Mouse (Mus musculus) intestine, embryonic 14.5 days (tissue): ENCODE data around the gene Xrcc5. TPM values are rescaled to one million over a fixed set of nuclear protein-coding genes. Genes with fewer than 3 reads are reported as not detected.
A peak's percentile ranks its signal among the peaks of the same experiment; 100 is the strongest.

Source experiments
- ATAC-seq: fragments of 200-750 bp; cut with Nextera tagmentation; replicated peaks from 2 replicates; pipeline ENCODE4 v1.8.0; 2017; ENCODE audit warnings: low read depth, moderate number of reproducible peaks, moderate TSS enrichment, moderate library complexity; ENCODE audit not compliant: low FRiP score, low TSS enrichment
- DNase-seq: peaks from one replicate; pipeline ENCODE4 v3.0.0-alpha.2; 2018; ENCODE audit warnings: low spot score
- H3K27ac ChIP-seq: fragments of 300-500 bp; sonication (generic); 2 replicates; pipeline ENCODE4 v1.5.1; 2014; ENCODE audit warnings: low read depth, mild to moderate bottlenecking, control low read depth
- H3K27me3 ChIP-seq: fragments of 300-500 bp; sonication (generic); replicated peaks from 2 replicates; pipeline ENCODE4 v1.6.1; 2014; ENCODE audit warnings: low read length, control low read depth; ENCODE audit not compliant: control insufficient read depth, insufficient read depth
- H3K36me3 ChIP-seq: fragments of 300-500 bp; sonication (generic); 2 replicates; pipeline ENCODE4 v1.6.1; 2014; ENCODE audit warnings: low read length, control low read depth; ENCODE audit not compliant: control insufficient read depth, insufficient read depth
- H3K4me1 ChIP-seq: fragments of 300-500 bp; sonication (generic); replicated peaks from 2 replicates; pipeline ENCODE4 v1.6.1; 2014; ENCODE audit warnings: low read length, control low read depth, mixed read lengths; ENCODE audit not compliant: control insufficient read depth, insufficient read depth
- H3K4me2 ChIP-seq: fragments of 300-500 bp; sonication (generic); 2 replicates; pipeline ENCODE4 v1.6.1; 2014; ENCODE audit warnings: low read length
- H3K4me3 ChIP-seq: fragments of 300-500 bp; sonication (generic); 2 replicates; pipeline ENCODE4 v1.5.1; 2014; ENCODE audit warnings: low read depth, low read length, control low read depth, mixed read lengths
- H3K9ac ChIP-seq: fragments of 300-500 bp; sonication (generic); 2 replicates; pipeline ENCODE4 v1.6.1; 2014; ENCODE audit warnings: mild to moderate bottlenecking, low read length
- H3K9me3 ChIP-seq: fragments of 300-500 bp; sonication (generic); 2 replicates; pipeline ENCODE4 v1.6.1; 2016; ENCODE audit warnings: low read length, control low read depth; ENCODE audit not compliant: control insufficient read depth
- WGBS: fragments of 180-500 bp; shearing (Covaris S2); extraction: QIAGEN DNeasy Blood & Tissue Kit; methylation state at CpG from one replicate; pipeline ENCODE4 v1.1.7; 2014; 5-methylcytosine and 5-hydroxymethylcytosine counted together
- polyA plus RNA-seq: library from polyadenylated mRNA; unstranded; fragments of >200 nt; fragmentation: Nextera tagmentation; extraction: Ambion mirVana; gene quantifications from 2 replicates; pipeline ENCODE4 v1.2.1, GENCODE M21; 2014

Xrcc5 gene
- polyA plus RNA-seq, 1 experiment from 2014 or later, result 41.0 TPM

- Histone ChIP-seq H3K4me3 (no peak overlapping the region), H3K27me3 (no peaks in the 10 kb centered on the region), H3K27ac (no peak overlapping the region), H3K4me2 (no peak overlapping the region), H3K9ac (no peak overlapping the region), H3K4me1 (no peaks in the 10 kb centered on the region), H3K9me3 (no peaks in the 10 kb centered on the region), H3K36me3 (peaks cover 23% of the 10 kb centered on the region)
- DNase-seq, result no peak
- ATAC-seq, result no peak
- 96% methylated on average over 3 of the region's 3 CpGs for WGBS
These were observed 73.3 kb downstream of the Xrcc5 start for GRCm38 (mm10) chr1:72380544-72380943.

GRCm38 (mm10) chr1:72383056-72383455 is 75.8 kb downstream of the Xrcc5 start:
- Histone ChIP-seq H3K4me1 (no peaks in the 10 kb centered on the region), H3K9me3 (no peaks in the 10 kb centered on the region), H3K27ac (no peak overlapping the region), H3K4me2 (no peak overlapping the region), H3K36me3 (peaks cover 29% of the 10 kb centered on the region), H3K9ac (no peak overlapping the region), H3K4me3 (no peak overlapping the region), H3K27me3 (no peaks in the 10 kb centered on the region)
- DNase-seq (no peak), ATAC-seq (no peak)
- WGBS, result 87% methylated on average over 7 of the region's 7 CpGs

- Histone ChIP-seq H3K4me3 (no peak overlapping the region), H3K4me1 (no peaks in the 10 kb centered on the region), H3K27ac (no peak overlapping the region), H3K9me3 (no peaks in the 10 kb centered on the region), H3K9ac (no peak overlapping the region), H3K36me3 (peaks cover 28% of the 10 kb centered on the region), H3K27me3 (no peaks in the 10 kb centered on the region), H3K4me2 (no peak overlapping the region)
- ATAC-seq, result no peak
- WGBS, result 84% methylated on average over 5 of the region's 5 CpGs
- DNase-seq, result no peak
These were observed 76.4 kb downstream of the Xrcc5 start for GRCm38 (mm10) chr1:72383651-72384050.

GRCm38 (mm10) chr1:72390420-72390819 is 83.2 kb downstream of the Xrcc5 start:
- H3K9ac ChIP-seq, result no peak overlapping the region
- H3K27ac ChIP-seq, result no peak overlapping the region
- no peak for DNase-seq
- no peaks in the 10 kb centered on the region for H3K27me3 ChIP-seq
- ATAC-seq, result no peak
- no peaks in the 10 kb centered on the region for H3K9me3 ChIP-seq
- H3K4me3 ChIP-seq, result no peak overlapping the region
- H3K4me2 ChIP-seq, result no peak overlapping the region
- H3K36me3 ChIP-seq, result peaks cover 19% of the 10 kb centered on the region; the same call in 1 of the 2 replicates
- no peaks in the 10 kb centered on the region for H3K4me1 ChIP-seq
- WGBS, result 83% methylated on average over 4 of the region's 4 CpGs

GRCm38 (mm10) chr1:72399720-72400401 is 92.6 kb downstream of the Xrcc5 start:
- no peak overlapping the region for H3K27ac ChIP-seq
- no peaks in the 10 kb centered on the region for H3K27me3 ChIP-seq
- 0 out of 2 replicates have a peak, but pooled peaks have one; percentile 40 for ATAC-seq
- H3K4me1 ChIP-seq, result no peaks in the 10 kb centered on the region
- 74% methylated on average over 8 of the region's 8 CpGs for WGBS
- H3K36me3 ChIP-seq, result peaks cover 10% of the 10 kb centered on the region; the same call in 1 of the 2 replicates
- DNase-seq, result peak; percentile 51
- H3K9me3 ChIP-seq, result no peaks in the 10 kb centered on the region
- no peak overlapping the region for H3K4me2 ChIP-seq
- no peak overlapping the region for H3K4me3 ChIP-seq
- no peak overlapping the region for H3K9ac ChIP-seq

GRCm38 (mm10) chr1:72400616-72401015 is 93.4 kb downstream of the Xrcc5 start:
- Histone ChIP-seq H3K27me3 (no peaks in the 10 kb centered on the region), H3K27ac (no peak overlapping the region), H3K4me1 (no peaks in the 10 kb centered on the region), H3K9me3 (no peaks in the 10 kb centered on the region), H3K4me3 (no peak overlapping the region), H3K4me2 (no peak overlapping the region), H3K9ac (no peak overlapping the region), H3K36me3 (0 out of 2 replicates have a peak, but pooled peaks cover 7% of the 10 kb centered on the region)
- ATAC-seq (no peak), DNase-seq (no peak)
- 76% methylated on average over 9 of the region's 9 CpGs for WGBS

- ATAC-seq (no peak), DNase-seq (no peak)
- Histone ChIP-seq H3K27me3 (no peaks in the 10 kb centered on the region), H3K27ac (no peak overlapping the region), H3K4me3 (no peak overlapping the region), H3K4me2 (no peak overlapping the region), H3K9ac (no peak overlapping the region), H3K4me1 (no peaks in the 10 kb centered on the region), H3K36me3 (0 out of 2 replicates have a peak, but pooled peaks cover 3% of the 10 kb centered on the region), H3K9me3 (no peaks in the 10 kb centered on the region)
- WGBS, result 47% methylated on average over 8 of the region's 8 CpGs
These were observed 94.3 kb downstream of the Xrcc5 start for GRCm38 (mm10) chr1:72401331-72402069.

GRCm38 (mm10) chr1:72406505-72407079 is 99.4 kb downstream of the Xrcc5 start:
- 65% methylated on average over 14 of the region's 14 CpGs for WGBS
- Histone ChIP-seq H3K4me2 (no peak overlapping the region), H3K4me3 (no peak overlapping the region), H3K4me1 (no peaks in the 10 kb centered on the region), H3K27me3 (no peaks in the 10 kb centered on the region), H3K36me3 (no peaks in the 10 kb centered on the region), H3K9ac (no peak overlapping the region), H3K27ac (no peak overlapping the region), H3K9me3 (no peaks in the 10 kb centered on the region)
- DNase-seq (no peak), ATAC-seq (no peak)
